Mouse (Mus musculus): Measurements from ENCODE around the gene Tk1. TPM values are rescaled to one million over a fixed set of nuclear protein-coding genes. Genes with fewer than 3 reads are reported as not detected.
A peak's percentile ranks its signal among the peaks of the same experiment; 100 is the strongest.

The Tk1 gene
- total and polyA plus RNA-seq, 3 experiments, result 172 to 188 TPM; not detected in 1

DNA sequence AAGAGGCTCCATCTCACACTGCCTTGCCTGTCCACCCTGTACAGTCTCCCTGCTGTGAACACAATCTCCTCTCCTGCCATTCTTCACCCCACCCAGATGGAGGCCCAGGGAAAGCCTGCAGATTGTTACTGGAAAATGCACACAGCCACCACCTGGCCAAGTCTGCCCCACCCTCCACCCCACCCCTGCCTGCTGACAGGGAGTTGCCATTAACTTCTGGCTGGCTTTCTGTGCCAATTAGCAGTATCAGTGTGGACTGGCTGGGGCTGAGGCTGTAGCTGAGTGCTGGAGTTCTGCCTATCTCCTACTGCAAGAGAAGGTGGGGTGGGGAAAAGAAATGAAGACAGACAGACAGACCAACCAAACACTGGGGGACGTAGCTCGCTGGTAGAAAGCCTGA, 12.7 kb upstream of the Tk1 start (continued):
- TF ChIP-seq POLR2AphosphoS2 (IDR thresholded peaks at IDR 0.05; ENCODE audit: low read length), result no peak
- 0 out of 2 replicates have a peak, but pooled peaks have one; percentile 14 for TF ChIP-seq TBP (IDR thresholded peaks at IDR 0.05; ENCODE audit: low read depth, low read length)

DNA sequence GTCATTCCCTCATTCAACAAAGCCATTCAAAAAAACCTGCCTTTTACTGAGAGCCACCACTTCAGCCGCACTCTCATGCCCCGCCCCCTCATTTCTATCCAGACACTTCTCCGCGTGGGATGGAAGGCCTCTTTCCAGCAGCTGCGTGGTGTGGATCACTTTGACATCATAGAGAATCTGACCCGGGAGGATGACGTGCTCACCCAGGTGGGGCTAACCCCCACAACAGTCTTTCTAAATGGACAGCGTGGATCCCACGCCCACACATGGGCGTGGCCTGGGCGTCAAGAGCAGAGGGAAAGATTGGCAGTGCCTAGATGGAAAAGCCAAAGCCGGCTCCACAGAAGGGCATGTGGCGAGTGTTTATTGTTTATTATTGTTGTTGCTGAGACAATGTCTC, 10.4 kb upstream of the Tk1 start:
- peak; percentile 68 for DNase-seq (ENCODE audit: low read depth, low spot score)
- no peak overlapping the region for H3K9ac ChIP-seq (ENCODE audit: control insufficient read depth, low read depth, low read length, poor library complexity, severe bottlenecking)
- no peak overlapping the region for H3K27ac ChIP-seq (ENCODE audit: control insufficient read depth, low read depth, low read length)
- H3K36me3 ChIP-seq (ENCODE audit: control insufficient read depth in 1 of 2, insufficient read depth in 2 of 2, low read length in 2 of 2), result peaks cover 0 to 20% of the 10 kb centered on the region in 2 experiments; a peak in 2 of 4 replicates
- H3K4me1 ChIP-seq (ENCODE audit: control insufficient read depth in 1 of 2, insufficient read depth in 2 of 2, low read length in 2 of 2), result peaks cover 28 to 31% of the 10 kb centered on the region in 2 experiments
- H3K27me3 ChIP-seq (ENCODE audit: control insufficient read depth in 1 of 2, insufficient read depth in 2 of 2, low read length in 2 of 2), result no peaks in the 10 kb centered on the region
- H3K4me3 ChIP-seq (ENCODE audit: control insufficient read depth in 1 of 2, insufficient read depth in 1 of 2, low read depth in 2 of 2, low read length in 2 of 2), result no peak overlapping the region
- no peaks in the 10 kb centered on the region for H3K79me2 ChIP-seq (ENCODE audit: control insufficient read depth, insufficient read depth, low read length, poor library complexity)
- TF ChIP-seq MAX (IDR thresholded peaks at IDR 0.05; ENCODE audit: low read length) (no peak), GATA1 (IDR thresholded peaks at IDR 0.05; ENCODE audit: low read depth, low read length) (no peak), MYB (IDR thresholded peaks at IDR 0.05; ENCODE audit: low read depth, low read length) (no peak), TAL1 (IDR thresholded peaks at IDR 0.05; ENCODE audit: low read length) (no peak), EP300 (IDR thresholded peaks at IDR 0.05; ENCODE audit: low read depth in 1 of 2, low read length in 2 of 2) (peak in 1 of 2 experiments; percentile 21; a peak in 1 of 4 replicates), ZMIZ1 (IDR thresholded peaks at IDR 0.05; ENCODE audit: low read depth, low read length) (no peak)
- H3K9me3 ChIP-seq (replicated peaks; ENCODE audit: insufficient read depth, low read length), result no peaks in the 10 kb centered on the region

DNA sequence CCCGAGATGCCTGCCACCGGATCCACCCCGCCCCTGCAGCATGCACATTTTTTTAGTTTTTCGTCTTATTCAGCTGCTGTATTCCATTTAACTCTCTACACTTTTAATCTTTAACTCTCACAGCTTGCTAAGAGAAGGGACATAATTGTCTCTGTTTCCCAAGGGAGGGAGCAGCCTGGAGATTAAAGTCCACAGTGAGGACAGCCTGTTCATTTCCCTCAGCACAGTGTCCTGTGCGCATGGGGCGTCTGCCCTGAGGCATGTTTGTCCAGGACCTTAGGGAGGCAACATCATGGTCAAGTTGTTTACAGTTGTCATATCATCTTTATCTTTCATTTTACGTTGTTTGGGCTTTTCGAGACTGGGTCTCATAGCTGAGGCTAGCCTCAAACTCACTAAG, 8.2 kb upstream of the Tk1 start:
- Histone ChIP-seq H3K9me3 (replicated peaks; ENCODE audit: insufficient read depth, low read length) (no peaks in the 10 kb centered on the region), H3K4me3 (ENCODE audit: control insufficient read depth in 1 of 2, insufficient read depth in 1 of 2, low read depth in 2 of 2, low read length in 2 of 2) (no peak overlapping the region), H3K27ac (ENCODE audit: control insufficient read depth, low read depth, low read length) (no peak overlapping the region), H3K79me2 (ENCODE audit: control insufficient read depth, insufficient read depth, low read length, poor library complexity) (no peaks in the 10 kb centered on the region), H3K27me3 (ENCODE audit: control insufficient read depth in 1 of 2, insufficient read depth in 2 of 2, low read length in 2 of 2) (no peaks in the 10 kb centered on the region), H3K36me3 (ENCODE audit: control insufficient read depth in 1 of 2, insufficient read depth in 2 of 2, low read length in 2 of 2) (peaks cover 0 to 32% of the 10 kb centered on the region in 2 experiments; a peak in 2 of 4 replicates), H3K9ac (ENCODE audit: control insufficient read depth, low read depth, low read length, poor library complexity, severe bottlenecking) (no peak overlapping the region), H3K4me1 (ENCODE audit: control insufficient read depth in 1 of 2, insufficient read depth in 2 of 2, low read length in 2 of 2) (peaks cover 23 to 45% of the 10 kb centered on the region in 2 experiments)
- TF ChIP-seq BHLHE40 (IDR thresholded peaks at IDR 0.05; ENCODE audit: borderline replicate concordance, low read depth, low read length), result no peak
- TF ChIP-seq ZNF384 (IDR thresholded peaks at IDR 0.05; ENCODE audit: low read depth, low read length), result no peak
- TF ChIP-seq ZMIZ1 (IDR thresholded peaks at IDR 0.05; ENCODE audit: low read depth, low read length), result no peak
- TF ChIP-seq POLR2A (IDR thresholded peaks at IDR 0.05; ENCODE audit: control insufficient read depth in 1 of 2, insufficient read depth in 1 of 2, low read depth in 1 of 2, low read length in 2 of 2, poor library complexity in 1 of 2), result no peak
- TF ChIP-seq ZKSCAN1 (IDR thresholded peaks at IDR 0.05; ENCODE audit: low read depth, low read length), result no peak
- no peak for TF ChIP-seq JUND (IDR thresholded peaks at IDR 0.05; ENCODE audit: low read depth, low read length)
- no peak for TF ChIP-seq UBTF (IDR thresholded peaks at IDR 0.05; ENCODE audit: borderline replicate concordance, insufficient read depth, low read depth, low read length)
- TF ChIP-seq TBP (IDR thresholded peaks at IDR 0.05; ENCODE audit: low read depth, low read length), result no peak
- no peak for TF ChIP-seq SMC3 (IDR thresholded peaks at IDR 0.05; ENCODE audit: low read depth, low read length)
- no peak for TF ChIP-seq EP300 (IDR thresholded peaks at IDR 0.05; ENCODE audit: low read depth in 1 of 2, low read length in 2 of 2)
- TF ChIP-seq USF2 (IDR thresholded peaks at IDR 0.05; ENCODE audit: borderline replicate concordance in 1 of 2, insufficient read depth in 1 of 2, low read depth in 1 of 2, low read length in 2 of 2), result no peak
- TF ChIP-seq NRF1 (IDR thresholded peaks at IDR 0.05; ENCODE audit: insufficient read depth, low read depth, low read length, poor library complexity, severe bottlenecking), result no peak
- TF ChIP-seq ELF1 (IDR thresholded peaks at IDR 0.05; ENCODE audit: low read depth, low read length), result no peak
- TF ChIP-seq POLR2AphosphoS5 (IDR thresholded peaks at IDR 0.05; ENCODE audit: borderline replicate concordance, low read depth, low read length), result no peak
- no peak for TF ChIP-seq RAD21 (IDR thresholded peaks at IDR 0.05; ENCODE audit: low read depth, low read length)
- TF ChIP-seq TCF12 (IDR thresholded peaks at IDR 0.05; ENCODE audit: low read depth, low read length), result no peak
- no peak for DNase-seq (ENCODE audit: low read depth, low spot score)

All from MEL (cell line).